Mouse (Mus musculus): ENCODE results near the gene Hdhd5.

Gene Hdhd5

DNA sequence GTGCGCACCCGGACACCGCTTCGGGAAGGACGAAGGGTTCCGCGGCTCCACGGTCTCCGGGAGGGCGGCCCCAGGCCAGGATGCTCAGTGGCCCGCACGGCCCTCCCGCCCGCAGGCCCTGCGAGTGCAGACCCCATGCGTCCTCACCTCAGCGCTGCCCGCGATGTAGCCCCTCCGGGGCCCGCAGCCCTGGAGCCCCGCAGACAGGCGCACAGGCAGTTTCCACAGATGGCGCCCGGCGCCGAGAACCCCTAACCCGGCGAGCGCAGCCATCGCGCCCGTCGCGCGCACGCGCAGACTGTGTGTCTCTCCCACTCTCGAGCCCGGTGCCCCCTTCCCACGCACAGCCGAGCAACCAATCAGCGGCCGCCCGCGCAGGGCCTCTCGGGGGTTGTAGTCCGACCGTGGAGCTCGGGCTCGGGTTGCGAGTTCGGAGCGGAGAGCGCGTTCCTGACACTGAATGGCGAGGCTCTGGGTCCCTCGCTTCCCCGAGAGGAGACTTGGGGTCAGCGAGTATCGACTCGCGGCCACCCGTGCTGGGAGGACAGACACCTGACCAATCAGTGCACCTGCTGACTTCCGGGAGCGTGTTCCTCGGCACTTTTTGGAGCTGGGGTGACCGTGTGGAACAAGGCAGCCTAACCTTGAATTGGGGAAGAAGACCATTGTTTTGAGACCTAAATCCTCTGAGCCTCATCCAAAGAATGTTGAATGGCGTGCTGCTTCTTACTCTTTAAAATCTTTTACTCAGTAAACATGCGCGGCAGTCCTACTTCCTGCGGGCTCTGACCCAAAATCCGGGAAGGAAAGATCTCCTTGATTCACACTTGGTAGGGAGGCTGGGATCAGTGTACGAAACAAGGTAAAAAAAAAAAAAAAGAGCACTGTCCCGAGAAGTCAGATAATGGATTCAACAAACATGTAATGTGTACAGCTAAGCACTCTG is at the start of gene Hdhd5:
Hdhd5 (minus strand) TSS at position 300 of the 946 bp plus-strand sequence.
- in situ Hi-C loops (cut with MseI, MboI): no loop called here

DNA sequence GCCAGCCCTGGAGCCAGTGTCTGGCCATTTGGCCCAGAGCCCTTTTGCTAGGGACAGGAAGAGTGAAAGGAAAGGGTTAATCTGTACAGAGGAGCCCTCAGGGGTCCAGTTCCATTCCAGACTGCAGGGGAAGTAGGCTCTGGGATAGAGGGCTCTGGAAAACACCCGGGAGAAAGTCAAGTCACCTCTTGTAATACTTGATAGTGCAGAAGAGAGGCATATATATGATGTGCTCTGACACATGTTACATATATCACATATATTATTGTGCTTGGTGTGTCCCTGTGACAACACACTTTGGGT is 49.5 kb upstream of the Hdhd5 start:
- in situ Hi-C loops (cut with MseI, MboI): no loop called here

DNA sequence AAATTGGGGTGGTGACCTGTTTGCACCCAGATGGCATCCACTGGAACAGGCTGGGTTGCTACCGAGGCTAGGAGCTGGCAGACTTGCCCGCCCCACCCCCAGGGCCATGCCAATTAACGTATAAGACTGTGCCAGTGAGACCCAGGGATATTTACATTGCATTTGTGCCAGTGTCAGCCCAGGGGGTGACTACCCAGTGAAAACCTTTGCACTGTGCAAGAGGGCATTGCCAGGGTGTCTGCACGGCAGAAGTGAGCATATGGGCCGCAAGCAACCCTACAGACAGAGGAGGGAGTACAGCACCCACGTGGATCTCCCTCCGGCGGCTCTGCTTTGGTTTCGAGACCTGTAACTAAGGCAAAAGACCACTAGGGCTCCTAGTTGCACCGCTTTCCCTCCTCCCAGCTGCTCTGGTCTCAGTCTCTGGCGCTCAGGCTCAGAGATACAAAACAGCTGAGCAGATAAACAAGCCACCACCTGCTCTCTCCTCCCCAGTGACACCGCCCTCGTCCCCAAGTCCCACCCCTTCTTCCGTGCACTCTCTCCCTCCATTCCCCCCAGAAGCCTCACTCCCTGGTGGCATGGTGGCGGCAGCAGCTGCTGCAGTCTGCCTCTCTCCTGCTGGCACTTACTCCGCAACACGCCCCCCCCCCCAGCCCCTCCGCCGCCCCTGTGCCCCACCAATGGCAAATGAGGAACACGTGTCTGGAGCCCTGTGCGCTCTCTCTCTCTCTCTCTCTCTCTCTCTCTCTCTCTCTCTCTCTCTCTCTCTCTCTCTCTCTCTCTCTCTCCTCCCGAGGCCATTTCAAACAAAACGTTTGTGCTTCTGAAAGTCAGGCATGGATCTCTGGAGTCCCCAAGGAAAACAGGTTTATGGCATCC is 49.0 kb upstream of the Hdhd5 start:
- in situ Hi-C loops (cut with MseI, MboI): no loop called here

DNA sequence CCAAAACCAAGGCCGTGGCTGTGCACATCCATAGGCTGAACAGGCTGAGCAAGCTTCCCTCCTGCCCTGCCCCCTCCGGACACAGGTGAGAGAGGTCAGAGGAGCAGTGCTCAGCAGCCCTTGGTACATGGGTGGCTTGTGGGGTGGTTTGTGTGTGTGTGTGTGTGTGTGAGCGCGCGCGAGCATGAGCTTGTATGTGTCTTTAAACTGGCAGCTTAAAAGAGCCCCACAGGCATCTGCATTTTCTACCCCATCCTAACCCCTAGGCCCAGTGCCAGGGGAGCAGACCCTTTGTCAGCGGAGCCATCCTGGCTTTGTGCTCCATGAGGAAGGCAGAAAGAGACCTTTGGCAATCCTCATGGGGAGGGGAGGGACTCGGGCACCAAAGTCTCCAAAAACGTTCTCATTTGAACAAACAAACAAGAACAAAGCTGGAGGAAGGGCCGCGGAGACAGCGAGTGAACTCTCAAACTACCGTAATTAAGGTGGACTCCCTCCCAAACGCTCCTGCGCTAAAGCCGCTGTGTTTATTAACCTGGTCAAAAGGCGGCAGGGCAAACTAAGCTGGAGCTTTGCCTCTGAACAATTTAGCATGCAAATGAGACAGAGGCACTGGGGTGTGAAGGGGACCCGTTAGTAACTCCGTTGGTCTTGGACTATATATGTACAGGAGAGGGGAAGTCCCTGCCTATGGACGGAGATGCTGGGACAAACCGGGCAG is 48.2 kb upstream of the Hdhd5 start:
- in situ Hi-C loops (cut with MseI, MboI): no loop called here

DNA sequence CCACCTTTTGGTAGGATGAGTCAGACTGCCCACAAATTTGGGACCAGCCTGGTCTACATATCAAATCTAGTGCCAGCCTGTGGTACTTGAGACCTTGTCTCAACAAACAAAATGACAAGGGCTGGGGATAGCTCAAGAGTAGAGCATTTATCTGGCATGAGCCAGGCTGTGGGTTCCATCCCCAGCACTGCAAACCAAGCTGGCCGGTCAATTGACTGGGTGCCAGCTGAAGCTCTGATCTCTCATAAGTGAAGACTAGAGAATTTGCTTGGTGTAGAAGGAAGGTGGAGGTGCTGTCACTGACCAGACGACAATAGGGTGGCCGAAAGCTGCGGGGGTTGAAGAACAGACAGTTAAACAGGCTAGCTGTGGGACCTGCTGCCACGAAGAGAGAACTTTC is 47.4 kb upstream of the Hdhd5 start:
- in situ Hi-C loops (cut with MseI, MboI): no loop called here

DNA sequence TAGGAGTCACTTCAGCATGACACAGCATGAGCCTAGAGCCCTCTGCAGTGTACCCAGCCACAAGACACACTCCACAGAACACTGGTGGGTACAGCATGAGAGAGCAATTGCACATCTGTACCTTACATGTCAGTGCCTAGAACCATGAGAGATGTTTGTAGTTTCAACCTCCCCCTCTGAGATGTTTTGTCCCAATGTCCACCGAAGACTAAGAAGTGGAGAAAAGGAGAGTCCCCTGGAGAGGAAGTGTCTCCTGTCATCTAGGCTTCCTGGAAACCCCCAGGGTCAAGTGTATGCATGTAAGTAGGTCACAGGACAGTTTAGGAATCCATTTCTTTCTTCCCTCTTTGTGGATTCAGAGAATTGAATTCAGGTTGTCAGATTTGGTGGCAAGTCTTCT is 41.3 kb upstream of the Hdhd5 start:
- in situ Hi-C loops (cut with MseI, MboI): no loop called here

DNA sequence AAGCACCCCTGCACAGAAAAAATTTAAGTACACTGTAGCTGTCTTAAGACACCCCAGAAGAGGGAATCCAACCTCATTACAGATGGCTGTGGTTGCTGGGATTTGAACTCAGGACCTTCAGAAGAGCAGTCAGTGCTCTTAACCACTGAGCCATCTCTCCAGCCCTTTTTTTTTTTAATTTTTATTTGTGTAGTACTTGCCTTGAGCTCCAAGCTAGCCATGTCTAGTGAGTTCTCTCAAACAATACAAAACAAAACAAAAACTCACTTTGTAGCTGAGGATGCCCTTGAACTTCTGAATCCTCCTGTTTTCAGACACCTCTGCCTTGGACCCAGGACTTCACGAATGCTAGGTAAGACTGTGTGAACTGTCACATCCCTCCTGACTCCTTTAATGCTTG is 37.1 kb upstream of the Hdhd5 start:
- in situ Hi-C loops (cut with MseI, MboI): no loop called here

DNA sequence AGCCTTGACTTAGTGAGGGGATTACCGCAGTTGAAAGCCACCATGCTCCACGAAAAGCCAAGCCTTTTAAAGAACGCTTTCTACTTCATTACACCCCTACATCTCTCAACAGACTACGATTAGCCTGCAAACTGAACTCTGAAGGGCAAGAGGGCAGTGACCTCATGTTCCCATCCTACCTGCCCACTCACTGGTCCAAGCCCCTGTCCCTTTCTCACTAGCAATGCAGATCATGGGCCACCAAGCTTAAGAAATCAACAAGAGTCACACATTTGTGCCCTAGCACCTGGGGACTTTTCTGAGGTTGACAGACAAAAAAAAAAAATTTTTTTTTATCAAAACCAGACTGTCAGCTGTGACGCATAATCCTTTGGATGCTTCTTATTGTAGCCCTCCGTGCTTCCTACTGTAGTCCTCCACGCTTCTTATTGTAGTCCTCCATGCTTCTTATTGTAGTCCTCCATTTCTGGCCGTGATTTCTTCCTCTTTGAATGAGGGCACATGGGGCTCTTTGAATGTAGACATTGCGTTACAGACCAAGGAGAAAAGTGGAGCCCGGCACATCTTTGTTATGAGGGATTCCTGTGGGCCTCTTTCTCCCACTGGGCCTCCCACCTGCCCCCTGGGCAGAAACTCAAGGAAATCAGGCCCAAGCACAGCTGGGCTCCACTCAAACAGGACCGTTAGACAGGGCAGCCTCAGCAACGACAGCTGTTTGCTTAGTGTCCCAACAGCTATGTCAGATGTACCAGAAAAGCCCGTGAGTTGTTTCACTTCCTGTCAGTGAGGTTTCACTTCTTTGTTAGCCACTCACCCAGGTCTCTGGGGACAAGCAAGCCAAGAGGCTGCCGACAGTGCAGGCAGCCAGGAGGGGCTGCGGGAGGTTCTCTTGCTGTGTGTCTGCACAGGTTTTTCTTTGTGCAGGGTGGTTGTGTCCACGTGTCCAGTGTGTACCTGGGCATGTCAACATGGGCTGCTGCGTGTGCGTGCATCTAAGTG is 36.1 kb upstream of the Hdhd5 start:
- in situ Hi-C loops (cut with MseI, MboI): no loop called here

DNA sequence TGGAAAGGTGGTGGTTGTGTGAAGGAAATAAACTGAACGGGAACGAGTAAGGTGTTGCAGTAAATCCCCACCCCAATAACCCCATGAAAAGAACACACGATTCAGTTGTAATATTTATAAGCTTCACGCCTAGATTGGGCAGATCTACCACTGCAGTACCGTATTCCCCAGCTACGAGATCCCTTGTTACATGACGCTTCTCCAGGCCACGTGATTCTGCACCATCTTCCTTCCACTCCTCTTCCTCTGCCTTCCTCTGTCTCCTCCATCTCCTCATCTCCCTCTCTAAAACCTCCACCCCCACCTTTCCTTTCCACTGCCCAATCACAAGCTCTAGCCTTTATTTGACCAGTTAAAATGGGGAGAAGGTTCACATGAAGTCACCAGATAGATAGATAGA is 25.5 kb upstream of the Hdhd5 start:
- in situ Hi-C loops (cut with MseI, MboI): no loop called here

DNA sequence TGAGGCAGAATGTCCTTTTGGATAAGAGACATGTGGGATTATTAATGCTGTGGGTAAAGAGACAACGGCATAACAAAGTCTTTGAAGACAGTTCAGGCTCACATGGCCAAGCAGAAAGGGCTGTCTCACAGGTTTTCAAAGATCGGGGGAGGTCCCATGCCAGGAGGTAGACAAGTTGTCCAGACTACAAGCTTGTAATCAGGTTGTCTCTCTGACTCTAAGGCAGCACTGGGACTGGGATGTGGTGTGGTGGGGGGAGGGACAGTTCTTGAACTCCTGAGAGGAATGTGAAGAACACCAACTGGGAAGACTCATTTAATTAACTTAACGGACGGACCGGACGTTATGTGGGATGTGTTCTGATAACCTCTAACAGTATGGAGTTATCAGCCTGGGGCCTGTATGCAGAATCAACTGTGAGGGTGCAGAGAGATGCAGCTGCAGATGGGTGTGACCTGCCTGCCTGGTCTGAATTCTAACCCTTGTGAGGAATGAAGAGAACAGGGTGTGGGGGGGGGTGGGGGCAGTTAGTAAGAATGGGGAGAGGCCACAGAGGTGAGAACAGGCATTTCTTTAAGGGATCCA is 25.0 kb upstream of the Hdhd5 start:
- in situ Hi-C loops (cut with MseI, MboI): no loop called here

DNA sequence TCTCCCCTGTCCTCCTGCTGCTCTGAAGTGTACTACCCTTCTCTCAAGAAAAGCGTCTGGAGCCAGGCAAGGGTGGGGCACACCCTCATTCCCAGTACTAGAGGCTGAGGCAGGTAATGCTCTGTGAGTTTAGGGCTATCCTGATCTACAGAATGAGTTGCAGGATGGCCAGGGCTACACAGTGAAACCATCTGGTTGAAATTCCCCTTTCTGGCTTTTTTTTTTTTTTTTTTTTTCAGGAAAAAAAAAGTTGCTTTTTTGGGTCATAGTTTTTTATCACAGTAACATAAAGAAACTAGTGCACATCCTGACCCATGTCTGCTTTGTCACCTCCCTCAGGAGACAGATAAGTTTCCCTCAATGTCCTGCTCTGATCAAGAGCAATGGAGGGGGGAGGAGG is 24.0 kb upstream of the Hdhd5 start:
- in situ Hi-C loops (cut with MseI, MboI): no loop called here

DNA sequence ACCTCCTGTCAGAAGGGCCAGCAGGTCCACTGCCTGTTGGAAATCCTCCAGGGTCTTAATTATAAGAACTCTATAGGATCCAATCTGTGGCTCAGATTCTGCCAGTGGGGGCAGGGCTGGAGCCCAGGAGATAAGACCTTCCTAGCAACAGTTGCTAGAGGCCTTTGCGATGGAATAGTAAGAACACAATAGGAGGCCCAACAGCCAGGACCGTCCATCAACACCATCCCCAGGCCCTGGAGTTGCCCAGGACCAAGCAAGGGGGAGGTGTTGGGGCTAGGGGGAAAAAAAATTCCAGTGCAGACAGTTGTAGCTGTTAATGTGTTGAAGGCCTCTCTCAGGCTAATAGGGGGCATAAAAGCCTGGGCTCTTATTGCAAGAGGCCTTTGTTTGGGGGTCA is 19.1 kb upstream of the Hdhd5 start:
- in situ Hi-C loops (cut with MseI, MboI): no loop called here

DNA sequence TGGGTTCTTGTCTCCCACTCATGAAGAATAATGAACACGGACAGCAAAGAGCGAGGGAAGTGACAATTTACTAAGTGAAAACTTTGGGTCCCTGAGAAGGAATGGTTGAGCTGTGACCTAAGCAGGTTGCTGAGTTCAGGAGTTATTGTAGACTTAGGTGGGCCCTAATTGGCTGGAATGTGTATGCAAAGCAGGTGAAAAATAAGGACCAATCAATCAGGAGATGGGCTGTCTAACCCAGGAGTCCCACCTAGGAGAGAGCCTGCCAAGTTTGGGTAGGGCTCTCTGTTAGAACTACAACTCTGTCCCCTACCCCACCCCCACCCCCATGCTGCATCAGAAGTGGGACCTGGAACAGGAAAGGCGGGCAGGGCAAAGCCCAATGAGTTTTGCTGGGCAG is 17.5 kb upstream of the Hdhd5 start:
- in situ Hi-C loops (cut with MseI, MboI): no loop called here

DNA sequence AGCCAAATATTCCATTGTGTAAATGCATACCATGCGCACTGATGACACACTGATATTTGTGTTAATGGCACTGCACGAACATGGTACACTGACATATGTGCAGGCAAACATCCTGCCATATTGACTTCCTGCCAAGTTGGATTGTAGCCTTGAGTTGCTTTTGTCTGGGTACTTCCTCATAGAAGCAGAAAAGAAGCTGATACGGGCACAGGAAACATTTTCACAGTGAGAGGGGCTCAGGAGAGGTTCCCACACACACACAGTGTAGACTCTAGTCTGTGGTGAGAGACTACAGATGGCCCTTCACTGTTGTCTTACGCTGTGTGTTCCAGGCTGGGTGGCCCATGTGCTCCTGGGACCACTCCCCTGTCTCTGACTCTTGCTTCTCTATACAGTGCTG is 15.9 kb upstream of the Hdhd5 start:
- in situ Hi-C loops (cut with MseI, MboI): no loop called here

DNA sequence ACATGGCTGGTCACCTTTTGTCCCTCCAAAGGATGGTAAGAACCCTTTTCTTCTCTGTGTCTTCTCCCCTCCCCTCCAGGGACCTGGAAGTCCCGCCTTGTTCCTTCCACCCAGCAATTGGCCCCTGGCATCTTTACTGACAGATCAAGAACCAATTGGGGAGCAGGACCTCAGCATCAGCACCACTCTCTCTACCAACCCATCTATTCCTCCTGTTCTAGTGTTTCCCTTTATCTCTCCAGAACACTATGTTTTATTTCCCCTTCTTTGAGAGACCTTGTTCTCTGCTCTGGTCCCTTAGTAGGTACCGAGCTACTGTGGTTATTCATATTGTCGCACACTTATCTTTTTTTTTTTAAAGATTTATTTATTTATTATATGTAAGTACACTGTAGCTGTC is 15.2 kb upstream of the Hdhd5 start:
- in situ Hi-C loops (cut with MseI, MboI): no loop called here

DNA sequence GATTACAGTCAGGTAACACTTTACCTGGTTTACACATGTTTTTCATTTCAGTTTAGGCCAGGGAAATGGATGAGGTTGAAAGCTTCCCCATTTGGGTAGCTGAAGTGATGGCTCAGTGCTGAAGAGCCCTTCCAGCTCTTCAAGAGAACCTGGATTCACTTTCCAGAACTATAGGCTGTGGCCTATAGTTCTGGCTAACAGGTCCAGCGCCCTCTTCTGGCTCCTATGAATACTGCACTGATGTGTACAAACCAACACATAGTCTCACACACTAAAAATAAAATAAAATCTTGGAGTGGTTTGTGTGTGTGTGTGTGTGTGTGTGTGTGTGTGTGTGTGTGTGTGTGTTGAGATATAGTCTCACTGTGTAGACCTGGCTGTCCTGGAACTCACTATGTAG is 10.9 kb upstream of the Hdhd5 start:
- in situ Hi-C loops (cut with MseI, MboI): no loop called here

DNA sequence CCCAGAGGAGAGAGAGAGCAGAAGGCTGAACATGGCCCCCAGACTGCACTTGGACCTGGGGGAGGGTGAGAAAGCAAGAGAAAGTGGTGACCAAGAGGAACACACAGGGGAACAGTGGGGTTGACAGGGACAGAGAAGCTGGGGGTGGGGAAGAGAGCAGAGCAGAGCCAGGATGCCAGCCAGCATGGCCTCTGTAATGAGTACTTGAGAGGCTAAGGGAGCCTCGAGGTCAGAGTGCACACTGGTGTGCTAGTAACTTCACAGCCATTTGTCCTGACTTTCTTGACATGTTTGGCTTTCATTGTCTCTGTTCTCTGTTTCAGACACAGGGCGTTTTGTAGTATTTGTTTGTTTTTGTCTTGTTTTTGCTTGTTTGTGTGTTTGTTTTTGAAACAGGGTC is 10.3 kb upstream of the Hdhd5 start:
- in situ Hi-C loops (cut with MseI, MboI): no loop called here

DNA sequence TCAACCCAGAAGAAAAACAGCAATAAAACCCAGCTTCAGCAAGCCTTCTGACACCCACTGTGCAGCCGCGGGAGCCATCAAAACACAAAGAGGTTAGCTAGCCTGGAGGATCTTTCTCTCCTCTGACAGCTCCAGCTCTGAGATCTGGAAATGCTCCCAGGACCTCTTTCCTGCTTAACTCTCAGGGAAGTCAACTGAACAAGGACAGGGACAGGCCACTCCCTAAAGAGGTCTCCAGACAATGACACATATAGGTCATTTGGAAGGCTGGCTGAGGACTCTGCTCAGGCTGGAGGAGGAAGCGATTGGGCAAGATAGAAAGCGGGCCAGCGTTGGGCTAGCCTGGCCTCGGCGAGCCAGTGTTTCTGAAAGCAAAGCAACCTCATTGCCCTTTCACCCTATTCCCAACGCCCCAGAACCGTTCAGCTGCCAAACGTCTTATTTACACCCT is 8.7 kb upstream of the Hdhd5 start:
- in situ Hi-C loops (cut with MseI, MboI): no loop called here

DNA sequence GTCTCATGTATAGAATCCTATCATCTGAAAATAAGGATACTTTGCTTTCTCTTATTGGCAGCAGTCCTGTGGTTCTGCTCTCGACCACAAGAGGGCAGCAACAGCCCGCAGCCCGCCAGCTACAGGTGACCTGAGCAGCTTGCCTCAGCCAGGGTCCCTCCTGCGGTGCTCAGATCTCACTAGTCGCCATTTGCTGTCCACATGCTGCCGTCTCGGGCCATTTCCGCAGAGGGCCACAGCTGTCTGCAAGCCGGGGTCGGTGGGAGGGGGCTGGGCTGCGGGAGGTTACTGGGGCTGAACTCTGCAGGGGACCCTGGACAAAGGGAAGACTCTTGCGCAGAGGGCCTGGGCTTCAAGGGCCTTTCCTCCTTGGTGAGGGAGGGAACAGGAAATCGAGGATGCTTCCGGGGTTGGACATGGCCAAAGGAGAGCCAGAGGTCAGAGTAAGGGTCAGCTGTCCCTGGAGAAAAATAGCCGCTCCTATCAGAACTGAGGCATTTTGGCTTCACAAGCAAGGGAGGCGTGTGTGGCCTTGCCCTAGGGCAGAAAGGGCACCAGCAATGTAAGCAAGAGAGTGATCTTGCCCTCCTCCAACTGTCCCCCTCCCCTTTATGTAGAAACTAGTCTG is 8.1 kb upstream of the Hdhd5 start:
- in situ Hi-C loops (cut with MseI, MboI): no loop called here

DNA sequence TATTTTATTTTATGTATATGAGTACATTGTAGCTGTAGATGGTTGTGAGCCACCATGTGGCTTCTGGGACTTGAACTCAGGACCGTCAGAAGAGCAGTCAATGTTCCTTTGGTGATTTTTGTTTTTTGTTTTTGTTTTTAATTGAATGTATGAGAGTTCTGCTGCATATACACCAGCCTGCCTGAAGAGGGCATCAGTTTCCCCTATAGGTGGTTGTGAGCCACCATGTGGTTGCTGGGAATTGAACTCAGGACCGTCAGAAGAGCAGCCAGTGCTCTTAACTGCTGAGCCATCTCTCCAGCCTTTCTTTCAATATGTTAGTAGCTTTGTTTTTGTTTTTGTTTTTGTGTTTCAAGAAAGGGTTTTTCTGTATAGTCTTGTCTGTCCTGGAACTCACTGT is 5.2 kb upstream of the Hdhd5 start:
- in situ Hi-C loops (cut with MseI, MboI): no loop called here

All from mouse trophoblast stem cell (cell line).